Mouse (Mus musculus): ENCODE measurements around the gene Ninj2.
"Not testable (repeated sequence)": the region's sequence is repeated elsewhere in the genome, so short reads cannot be mapped to it uniquely, and the experiment has no call there.

Gene Ninj2

DNA sequence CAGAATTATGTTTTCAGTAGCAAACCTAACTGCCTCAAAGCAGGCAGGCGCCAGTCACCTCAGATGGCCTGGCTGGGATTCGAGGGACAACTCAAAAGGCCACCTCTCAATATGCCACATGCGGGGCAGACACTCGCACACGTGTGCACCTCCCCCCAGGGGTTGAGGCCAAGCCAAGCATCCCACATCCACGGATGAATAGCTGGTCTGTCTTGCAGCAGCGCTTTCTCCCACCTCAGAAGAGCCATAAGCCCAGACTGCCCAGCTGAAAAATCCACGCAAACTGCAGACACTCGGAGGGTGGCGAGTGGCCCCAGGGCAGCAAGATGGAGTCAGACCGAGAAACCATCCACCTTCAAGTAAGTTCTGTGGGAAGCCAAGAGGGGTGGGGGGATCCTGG is at the start of gene Ninj2:
Ninj2 (plus strand) TSS at position 251 of the 400 bp plus-strand sequence.
- DNase-seq (ENCODE audit: low read depth, low spot score): no peak

- DNase-seq (ENCODE audit: low read depth, low spot score): no peak
Measured at GRCm38 (mm10) chr6:120045406-120045805, 47.7 kb upstream of the Ninj2 start.

DNA sequence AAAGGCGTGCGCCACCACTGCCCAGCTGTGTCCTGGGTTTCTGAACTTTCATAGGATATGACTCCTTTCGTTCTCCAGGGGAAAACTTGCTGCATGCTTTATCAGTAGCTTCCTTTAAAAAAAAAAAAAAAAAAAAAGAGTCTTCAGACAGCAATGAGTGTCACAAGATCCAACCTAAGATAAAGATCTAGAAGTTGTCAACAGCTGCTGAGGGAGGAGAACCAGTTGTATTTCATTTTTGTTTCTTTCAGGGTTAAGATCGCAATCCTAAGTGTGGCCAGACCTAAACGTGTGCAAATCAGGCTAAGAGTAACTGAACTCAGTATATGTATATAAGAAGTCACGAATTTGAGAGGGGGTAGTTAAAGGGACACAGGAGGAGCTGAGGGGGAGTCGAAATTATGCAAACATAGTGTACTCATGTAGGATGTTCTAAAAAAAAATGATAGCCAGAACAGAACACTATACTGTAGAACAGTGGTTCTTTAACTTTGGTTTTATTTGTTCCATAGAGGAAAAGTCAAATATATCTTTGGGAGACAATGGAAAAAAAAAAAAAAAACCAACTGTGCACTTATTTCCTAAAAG is 45.4 kb upstream of the Ninj2 start:
- DNase-seq (ENCODE audit: low read depth, low spot score): no peak

DNA sequence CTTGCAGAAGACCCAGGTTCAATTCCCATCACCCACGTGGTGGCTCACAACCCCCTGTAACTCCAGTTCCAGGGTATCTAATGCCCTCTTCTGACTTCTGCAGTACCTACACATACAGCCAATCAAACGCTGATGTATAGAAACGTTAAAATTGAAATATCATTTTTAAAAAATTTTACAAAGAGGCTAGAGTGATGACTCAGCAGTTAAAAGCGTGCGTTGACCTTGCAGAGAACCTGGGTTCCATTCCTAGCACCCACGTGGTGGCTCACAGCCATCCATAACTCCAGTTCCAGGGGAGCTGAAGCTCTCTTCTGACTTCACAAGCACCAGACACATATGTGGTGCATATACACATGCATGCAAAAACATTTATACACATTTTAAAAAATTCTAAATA is 38.7 kb upstream of the Ninj2 start:
- no peak for DNase-seq (ENCODE audit: low read depth, low spot score)

DNA sequence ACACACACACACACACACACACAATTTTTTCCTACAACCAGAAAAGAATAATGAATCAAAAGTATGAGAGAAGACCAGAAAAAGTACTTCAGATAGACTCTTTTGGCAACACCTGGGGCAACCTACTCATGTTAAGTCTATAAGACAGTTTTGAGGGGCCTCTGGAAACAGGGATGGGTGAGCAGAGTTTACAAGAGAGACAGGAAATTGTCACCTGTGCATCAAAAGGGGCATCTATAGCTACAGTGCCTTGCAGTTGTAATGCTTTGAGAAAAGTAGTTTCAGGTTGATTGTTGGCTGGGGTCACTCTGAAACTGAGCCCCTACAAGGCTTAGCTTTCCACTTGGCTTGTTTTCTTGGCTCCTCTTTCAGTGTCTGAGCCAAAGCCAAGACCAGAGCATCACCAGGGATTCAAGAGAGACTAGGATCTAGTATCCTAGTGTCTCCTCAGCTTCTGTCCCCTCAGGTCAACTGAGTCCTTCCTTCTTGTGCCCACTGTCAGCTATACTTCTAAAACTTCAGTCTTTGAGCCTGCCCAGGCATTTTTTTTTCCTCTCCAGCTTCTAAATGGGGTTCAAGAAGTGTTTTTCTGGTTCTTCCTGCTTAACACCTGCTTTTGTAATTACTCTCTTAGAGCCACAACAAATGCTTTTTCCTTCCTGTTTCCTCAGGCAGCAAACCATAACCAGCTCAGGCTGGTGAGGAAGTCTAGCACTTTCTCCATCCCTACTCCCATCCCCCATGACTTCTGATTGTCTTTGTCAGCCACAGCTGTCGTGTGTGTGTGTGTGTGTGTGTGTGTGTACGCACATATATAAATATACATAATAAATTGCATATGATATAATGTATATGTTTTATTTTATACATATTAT is 37.2 kb upstream of the Ninj2 start:
- no peak for DNase-seq (ENCODE audit: low read depth, low spot score)

- DNase-seq (ENCODE audit: low read depth, low spot score): no peak
Measured at GRCm38 (mm10) chr6:120062934-120063333, 30.2 kb upstream of the Ninj2 start.

- no peak for DNase-seq (ENCODE audit: low read depth, low spot score)
Measured at GRCm38 (mm10) chr6:120064627-120065026, 28.5 kb upstream of the Ninj2 start.

GRCm38 (mm10) chr6:120065552-120066177 is 27.5 kb upstream of the Ninj2 start:
- no peak for DNase-seq (ENCODE audit: low read depth, low spot score)

- DNase-seq (ENCODE audit: low read depth, low spot score): no peak
Measured at GRCm38 (mm10) chr6:120069546-120069945, 23.6 kb upstream of the Ninj2 start.

GRCm38 (mm10) chr6:120072630-120073029 is 20.5 kb upstream of the Ninj2 start:
- no peak for DNase-seq (ENCODE audit: low read depth, low spot score)

DNA sequence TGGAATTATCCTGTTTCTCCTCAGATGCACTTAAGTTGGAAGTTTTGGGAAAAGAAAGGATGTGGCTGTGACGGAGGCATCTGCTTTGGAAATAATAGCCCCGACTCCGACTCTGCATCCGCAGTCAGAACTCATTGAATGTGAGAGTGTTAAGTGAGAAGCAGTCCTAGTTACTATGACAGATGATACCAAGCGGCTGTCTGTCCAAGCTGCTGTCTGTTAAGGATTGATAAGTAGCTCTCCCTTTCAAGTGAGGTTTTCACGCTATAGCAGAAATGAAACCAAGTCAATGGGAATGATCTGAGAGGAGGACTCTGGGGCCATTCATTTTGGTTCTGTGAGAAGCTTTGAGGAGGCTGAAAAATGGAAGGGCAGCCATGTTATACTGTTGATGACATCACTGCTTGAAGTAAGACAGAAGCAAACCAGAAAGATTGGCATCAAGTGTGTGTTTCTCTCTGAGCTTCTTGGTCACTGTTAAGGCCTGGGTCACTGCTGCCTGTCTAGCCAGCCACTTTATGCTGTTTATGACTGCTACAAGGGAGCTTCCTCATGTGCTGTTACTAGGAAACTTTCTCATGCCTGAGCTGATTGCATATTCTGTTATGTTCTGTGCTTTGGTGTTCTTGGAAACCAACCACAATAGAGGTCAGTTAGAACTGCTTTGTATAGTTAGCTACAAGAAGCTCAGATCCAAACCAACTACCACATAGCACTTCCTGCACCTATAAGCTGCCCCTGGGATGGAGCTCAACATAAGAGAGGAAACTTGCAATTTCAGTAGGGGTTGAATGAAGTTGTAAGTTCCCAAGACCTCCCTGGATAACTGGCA is 16.3 kb upstream of the Ninj2 start:
- DNase-seq (ENCODE audit: low read depth, low spot score): no peak

- no peak for DNase-seq (ENCODE audit: low read depth, low spot score)
Measured at GRCm38 (mm10) chr6:120079547-120079946, 13.6 kb upstream of the Ninj2 start.

DNA sequence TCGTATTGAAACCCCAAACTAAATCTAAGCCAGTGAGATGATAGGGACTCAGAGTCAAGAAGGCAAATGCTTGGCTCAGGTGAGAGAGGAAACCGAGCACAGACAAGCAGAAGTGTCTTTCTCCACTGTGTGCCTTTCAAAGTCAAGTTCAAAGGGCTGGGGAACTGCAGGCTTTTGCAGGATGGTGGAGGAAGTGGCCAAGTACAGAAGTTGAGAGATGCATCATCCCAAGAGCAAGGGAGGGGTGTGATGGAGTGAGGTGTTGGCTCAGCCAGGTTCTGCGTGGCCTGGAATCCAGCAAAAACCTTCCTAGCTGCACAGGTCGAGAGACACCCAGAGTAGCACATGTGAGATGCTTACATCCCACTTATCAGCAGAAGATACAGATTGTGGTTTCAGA is 11.6 kb upstream of the Ninj2 start:
- no peak for DNase-seq (ENCODE audit: low read depth, low spot score)

DNA sequence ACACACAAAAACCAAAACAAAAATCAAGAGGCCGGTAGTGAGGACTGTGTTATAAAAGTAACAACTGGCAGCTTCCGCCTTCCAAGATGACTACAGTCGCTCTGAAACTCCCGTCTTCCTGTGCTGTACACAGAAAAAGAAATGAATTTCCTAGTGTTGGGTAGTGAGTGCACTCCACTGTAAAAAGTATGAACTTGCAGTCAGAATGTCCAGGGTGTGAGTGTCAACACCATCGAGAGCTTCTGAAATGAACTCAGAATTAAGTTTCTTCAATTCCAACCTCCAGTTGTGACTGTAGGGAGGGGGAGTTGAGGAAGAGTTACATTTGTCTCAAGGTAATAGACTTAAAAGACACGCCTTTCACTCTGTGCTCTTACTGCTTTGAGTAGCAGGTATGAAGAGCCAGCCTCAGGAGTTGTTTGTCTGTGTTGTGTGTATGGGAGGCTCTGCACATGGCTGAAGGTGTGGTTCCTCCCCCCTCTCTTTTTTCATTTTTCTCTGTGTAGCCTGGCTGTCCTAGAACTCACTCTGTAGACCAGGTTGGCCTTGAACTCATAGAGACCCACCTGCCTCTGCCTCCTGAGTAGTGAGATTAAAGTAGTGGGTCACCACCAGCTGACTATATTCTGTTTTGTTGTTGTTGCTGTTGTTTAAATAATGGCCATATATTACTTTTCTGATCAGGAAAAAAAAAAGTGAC is 10.7 kb upstream of the Ninj2 start:
- no peak for DNase-seq (ENCODE audit: low read depth, low spot score)

GRCm38 (mm10) chr6:120082951-120083411 is 10.2 kb upstream of the Ninj2 start:
- DNase-seq (ENCODE audit: low read depth, low spot score): no peak

- DNase-seq (ENCODE audit: low read depth, low spot score): no peak
Measured at GRCm38 (mm10) chr6:120083442-120083841, 9.7 kb upstream of the Ninj2 start.

GRCm38 (mm10) chr6:120084983-120085382 is 8.2 kb upstream of the Ninj2 start:
- no peak for DNase-seq (ENCODE audit: low read depth, low spot score)

GRCm38 (mm10) chr6:120085832-120086231 is 7.3 kb upstream of the Ninj2 start:
- no peak for DNase-seq (ENCODE audit: low read depth, low spot score)

DNA sequence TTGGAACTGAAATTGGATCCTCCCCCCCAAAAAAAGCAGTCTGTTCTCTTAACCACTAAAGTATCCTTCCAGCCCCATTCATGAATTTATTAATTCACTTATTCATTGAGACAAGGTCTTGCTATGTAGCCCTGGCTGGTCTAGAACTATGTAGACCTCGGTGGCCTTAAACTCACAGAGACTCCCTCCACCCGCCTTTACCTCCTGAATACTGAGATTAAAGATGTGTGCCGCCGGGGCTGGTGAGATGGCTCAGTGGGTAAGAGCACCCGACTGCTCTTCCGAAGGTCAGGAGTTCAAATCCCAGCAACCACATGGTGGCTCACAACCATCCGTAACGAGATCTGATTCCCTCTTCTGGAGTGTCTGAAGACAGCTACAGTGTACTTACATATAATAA is 6.1 kb upstream of the Ninj2 start:
- not testable (repeated sequence) for DNase-seq (ENCODE audit: low read depth, low spot score)

DNA sequence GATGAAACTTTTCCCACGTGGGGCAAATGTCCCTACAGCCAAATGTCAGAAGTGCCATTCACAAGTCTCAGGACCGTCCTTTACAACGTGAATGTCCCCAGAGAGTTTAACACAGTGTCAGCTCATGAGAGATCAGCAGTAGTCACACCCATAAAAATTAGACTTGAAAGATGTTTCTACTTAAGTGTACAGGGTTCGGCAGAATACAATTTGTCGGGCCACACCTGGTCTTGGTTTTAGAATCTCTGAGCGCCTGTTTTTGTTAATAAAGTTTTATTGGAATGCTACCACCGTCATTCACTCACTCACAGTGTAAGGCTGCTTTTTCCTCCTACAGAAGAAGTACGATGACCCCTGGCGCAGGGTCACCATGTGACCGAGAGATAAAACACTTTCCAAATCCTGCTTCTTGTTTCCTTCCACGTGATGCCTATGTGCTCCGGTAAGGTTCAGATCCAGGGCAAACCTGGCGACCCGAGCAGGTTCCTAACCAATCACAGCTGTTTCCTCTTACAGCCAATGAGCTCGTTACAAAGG is 2.4 kb upstream of the Ninj2 start:
- no peak for DNase-seq (ENCODE audit: low read depth, low spot score)

DNA sequence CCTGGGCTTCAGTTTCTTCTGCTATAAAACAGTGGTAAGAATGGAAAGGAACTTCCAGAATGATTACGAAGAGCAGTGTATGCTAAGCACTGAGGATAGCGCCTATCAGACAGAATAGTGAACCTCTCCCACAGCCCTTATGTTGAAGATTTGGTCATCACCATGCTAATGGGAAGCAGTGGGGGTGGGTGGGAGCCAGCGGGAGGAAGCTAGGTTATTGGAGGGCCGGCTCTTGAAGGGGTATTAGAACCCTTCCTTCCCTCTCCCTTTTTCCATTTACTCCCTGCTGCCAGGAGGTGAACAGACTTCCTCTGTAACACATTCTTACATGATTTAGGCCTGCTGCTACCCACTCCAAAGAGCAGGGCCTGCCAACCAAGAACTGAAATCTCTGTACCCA is 1.2 kb upstream of the Ninj2 start:
- no peak for DNase-seq (ENCODE audit: low read depth, low spot score)

All from retina, postnatal 7 days (tissue).